Mouse (Mus musculus): ENCODE measurements around the gene Rab11fip4. TPM values are rescaled to one million over a fixed set of nuclear protein-coding genes. Genes with fewer than 3 reads are reported as not detected.

Gene Rab11fip4
- polyA plus RNA-seq, 1 experiment from 2014 or later, result 7.7 TPM

MicroRNA genes within 50 kb of the gene (microRNA counts, 519-probe panel; counts per million panel counts)
- microRNA mmu-miR-193 (236 counts per million, percentile 44 among the panel's probes with 10 or more counts), microRNA mmu-miR-365 (4,164 counts per million, percentile 88 among the panel's probes with 10 or more counts)

Small RNA genes within 50 kb of the gene (microRNA-seq; reads per million reads assigned to microRNA genes)
- 7.2 reads per million, percentile 24 among the genes with 10 or more reads in this experiment for gene Mir193a
- 0.92 reads per million for gene Mir365-2

Other genes starting within 250 kb of the Rab11fip4 start
- gene Omg, start 87.1 kb upstream of the Rab11fip4 start, polyA plus RNA-seq (2015; fragmentation: Nextera tagmentation; extraction: Ambion mirVana), result 0.21 and 0.56 TPM in 2 replicates
- gene Evi2b, start 67.5 kb upstream of the Rab11fip4 start, polyA plus RNA-seq (2015; fragmentation: Nextera tagmentation; extraction: Ambion mirVana), result 0.41 and 0.70 TPM in 2 replicates
- 1.0 and 1.4 TPM in 2 replicates for gene Evi2, start 60.6 kb upstream of the Rab11fip4 start, polyA plus RNA-seq (2015; fragmentation: Nextera tagmentation; extraction: Ambion mirVana)
- 3.2 and 4.7 TPM in 2 replicates for gene Evi2a, start 60.6 kb upstream of the Rab11fip4 start, polyA plus RNA-seq (2015; fragmentation: Nextera tagmentation; extraction: Ambion mirVana)